Comparison of ENCODE assay signal across 9 mouse cellular contexts in the genomic region with DNA sequence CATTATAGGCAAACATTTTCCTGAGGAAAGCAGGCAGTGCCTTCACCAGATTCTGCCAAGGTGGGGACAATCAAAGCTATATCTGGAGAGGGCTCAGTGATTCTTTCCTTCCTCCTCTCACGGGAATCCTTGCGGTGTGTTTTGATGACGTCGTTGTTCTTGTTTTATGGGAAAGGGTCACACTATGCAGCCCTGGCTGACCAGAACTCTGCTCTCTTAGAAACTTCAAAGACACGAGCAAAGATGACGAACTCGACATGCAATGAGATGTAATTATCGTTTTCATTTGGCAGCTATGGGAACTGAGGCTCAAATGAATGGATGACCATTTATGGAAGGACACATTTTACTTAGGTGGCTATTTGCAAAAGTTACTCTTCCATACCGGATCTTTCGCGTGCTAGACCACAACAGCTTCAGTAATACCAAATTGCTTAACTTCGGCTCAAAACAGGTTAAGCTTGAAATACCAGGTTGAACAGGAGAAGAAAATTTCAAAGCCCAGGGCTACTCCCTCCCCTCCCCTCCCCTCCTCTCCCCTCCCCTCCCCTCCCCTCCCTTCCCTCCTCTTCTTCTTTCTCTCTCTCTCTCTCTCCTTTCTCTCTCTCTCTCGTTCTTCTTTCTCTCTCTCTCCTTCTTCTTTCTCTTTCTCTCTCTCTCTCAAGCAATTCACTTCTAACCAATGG. TPM values are rescaled to one million over a fixed set of nuclear protein-coding genes. Genes with fewer than 3 reads are reported as not detected.
DNase-seq lines count a peak whose midpoint lies in the region; ATAC-seq and TF ChIP-seq lines count a peak whose summit lies in the region.
"Had no signal": no experiment of that assay in that cellular context is flagged by ENCODE, and none has a peak within 500 bp of the region (broad histone marks: within the 10 kb centered on the region; RNA-seq: fewer than 3 reads in every experiment).

No protein-coding gene starts in this region.

- TF ChIP-seq POLR2A in ES-Bruce4 (IDR thresholded peaks at IDR 0.05; ENCODE audit: insufficient read depth, low read length) = no peak

- no peaks in the 10 kb centered on the region for H3K9me3 ChIP-seq in hindbrain, embryonic 12.5 days (replicated peaks)
- no peaks in the 10 kb centered on the region for H3K9me3 ChIP-seq in hindbrain, embryonic 11.5 days (ENCODE audit: control insufficient read depth, low read length)
- H3K9me3 ChIP-seq in ES-Bruce4 (replicated peaks; ENCODE audit: control insufficient read depth, insufficient read depth, low read length, poor library complexity, severe bottlenecking) = no peaks in the 10 kb centered on the region
- no peaks in the 10 kb centered on the region for H3K9me3 ChIP-seq in liver, embryonic 14.5 days (ENCODE audit: control insufficient read depth, low read length)

- H3K36me3 ChIP-seq in hindbrain, embryonic 12.5 days = peaks cover 20% of the 10 kb centered on the region
- peaks cover 3% of the 10 kb centered on the region; the same call in 1 of the 2 replicates for H3K36me3 ChIP-seq in hindbrain, embryonic 11.5 days (ENCODE audit: control insufficient read depth, insufficient read depth, low read length)
- H3K36me3 ChIP-seq in ES-Bruce4 (ENCODE audit: control insufficient read depth, insufficient read depth, low read length, poor library complexity, severe bottlenecking) = no peaks in the 10 kb centered on the region; the same call in 1 of the 2 replicates
- peaks cover 12% of the 10 kb centered on the region for H3K36me3 ChIP-seq in liver, embryonic 14.5 days (replicated peaks; ENCODE audit: control insufficient read depth, insufficient read depth, low read depth)

- no peak for DNase-seq in hindbrain, embryonic 11.5 days (ENCODE audit: low spot score)
- peak; percentile 40 for DNase-seq in fat pad, adult 2 months (ENCODE audit: extremely low read depth, low read depth, low spot score)
- no peak for DNase-seq in liver, embryonic 14.5 days (ENCODE audit: low read depth in 3 of 3, low spot score in 3 of 3)
- DNase-seq in spleen, adult 18-20 months = no peak
- DNase-seq in ovary, postnatal 36 days (ENCODE audit: low spot score) = no peak
- DNase-seq in urinary bladder, adult 18-20 months (ENCODE audit: low spot score in 2 of 2) = no peak
- DNase-seq: cerebellum, postnatal 14 days had no signal

- no peaks in the 10 kb centered on the region for H3K27me3 ChIP-seq in hindbrain, embryonic 12.5 days
- no peaks in the 10 kb centered on the region for H3K27me3 ChIP-seq in hindbrain, embryonic 11.5 days (ENCODE audit: control insufficient read depth, insufficient read depth, low read length)
- H3K27me3 ChIP-seq in ES-Bruce4 (ENCODE audit: control insufficient read depth, insufficient read depth, low read length, poor library complexity, severe bottlenecking) = no peaks in the 10 kb centered on the region
- no peaks in the 10 kb centered on the region for H3K27me3 ChIP-seq in liver, embryonic 14.5 days (ENCODE audit: control insufficient read depth, insufficient read depth, low read length)

- no peak for TF ChIP-seq CTCF in ES-Bruce4 (IDR thresholded peaks at IDR 0.05; ENCODE audit: low read depth, low read length)
- TF ChIP-seq CTCF in liver, embryonic 14.5 days (IDR thresholded peaks at IDR 0.05; ENCODE audit: low read depth) = no peak

- H3K27ac ChIP-seq in hindbrain, embryonic 12.5 days = no peak overlapping the region
- no peak overlapping the region for H3K27ac ChIP-seq in hindbrain, embryonic 11.5 days (ENCODE audit: low read depth, low read length)
- peak overlapping the region; percentile 76 for H3K27ac ChIP-seq in ES-Bruce4 (ENCODE audit: insufficient read depth, low read length)
- peak overlapping the region; percentile 93 for H3K27ac ChIP-seq in liver, embryonic 14.5 days

- H3K4me2 ChIP-seq in hindbrain, embryonic 12.5 days (replicated peaks) = peak overlapping the region; percentile 11; the same call in 1 of the 2 replicates
- no peak overlapping the region for H3K4me2 ChIP-seq in hindbrain, embryonic 11.5 days (replicated peaks; ENCODE audit: low read depth, low read length)
- H3K4me2 ChIP-seq in liver, embryonic 14.5 days (ENCODE audit: low read depth) = peak overlapping the region; percentile 73

- H3K4me1 ChIP-seq in hindbrain, embryonic 12.5 days = no peaks in the 10 kb centered on the region
- no peaks in the 10 kb centered on the region for H3K4me1 ChIP-seq in hindbrain, embryonic 11.5 days (replicated peaks; ENCODE audit: control insufficient read depth, insufficient read depth, low read length)
- no peaks in the 10 kb centered on the region for H3K4me1 ChIP-seq in ES-Bruce4 (ENCODE audit: control insufficient read depth, insufficient read depth, low read length)
- peaks cover 16 to 20% of the 10 kb centered on the region in 2 experiments for H3K4me1 ChIP-seq in liver, embryonic 14.5 days (replicated peaks; ENCODE audit: control insufficient read depth in 2 of 2, insufficient read depth in 2 of 2, low read length in 1 of 2)

- H3K4me3 ChIP-seq in hindbrain, embryonic 12.5 days = no peak overlapping the region
- H3K4me3 ChIP-seq in hindbrain, embryonic 11.5 days (ENCODE audit: low read depth, low read length) = no peak overlapping the region
- no peak overlapping the region for H3K4me3 ChIP-seq in ES-Bruce4 (ENCODE audit: low read depth, low read length)
- peak overlapping the region; percentile 41 to 45 for H3K4me3 ChIP-seq in liver, embryonic 14.5 days (ENCODE audit: insufficient read depth in 1 of 2, low read depth in 2 of 2, low read length in 2 of 2)

- H3K9ac ChIP-seq in hindbrain, embryonic 12.5 days = no peak overlapping the region
- no peak overlapping the region for H3K9ac ChIP-seq in hindbrain, embryonic 11.5 days (ENCODE audit: low read depth, low read length)
- H3K9ac ChIP-seq in ES-Bruce4 (ENCODE audit: low read depth, poor library complexity, severe bottlenecking) = peak overlapping the region; percentile 43; the same call in 1 of the 2 replicates
- H3K9ac ChIP-seq in liver, embryonic 14.5 days (replicated peaks) = peak overlapping the region; percentile 49

- WGBS in hindbrain, embryonic 12.5 days = 32% methylated on average over 12 of the region's 13 CpGs
- WGBS in hindbrain, embryonic 11.5 days = 37% methylated on average over 12 of the region's 13 CpGs
- 11% methylated on average over 13 of the region's 13 CpGs for WGBS in liver, embryonic 14.5 days (ENCODE audit: insufficient replicate concordance)

- ATAC-seq in hindbrain, embryonic 12.5 days (ENCODE audit: low FRiP score) = no peak
- no peak for ATAC-seq in hindbrain, embryonic 11.5 days (ENCODE audit: low FRiP score)
- ATAC-seq in liver, embryonic 14.5 days (ENCODE audit: insufficient read depth) = peak; percentile 49; the same call in 1 of the 2 replicates

- no peak for TF ChIP-seq EP300 in ES-Bruce4 (IDR thresholded peaks at IDR 0.05; ENCODE audit: insufficient read depth, low read depth, low read length)
- TF ChIP-seq EP300 in liver, embryonic 14.5 days (IDR thresholded peaks at IDR 0.05; ENCODE audit: low read depth) = no peak

RNA-seq across cellular contexts. Expression of a gene that starts 14.8 kb away (rescaled TPM):
- 30.8 and 32.5 TPM in 2 replicates for polyA plus RNA-seq in hindbrain, embryonic 12.5 days (2016; fragmentation: Nextera tagmentation; extraction: Ambion mirVana)
- polyA plus RNA-seq in hindbrain, embryonic 11.5 days (2014; fragmentation: Nextera tagmentation; extraction: Ambion mirVana) = 23.5 and 25.1 TPM in 2 replicates
- polyA plus RNA-seq in ES-Bruce4 (2011; ENCODE audit: insufficient read depth, insufficient read length, low read depth, missing spikeins) = 12.0 and 14.1 TPM in 2 replicates
- 2.8 and 4.5 TPM in 2 replicates for polyA plus RNA-seq in liver, embryonic 14.5 days (2012; rRNA removed)
- 11.7 and 12.4 TPM in 2 replicates for polyA plus RNA-seq in liver, embryonic 14.5 days (2014; fragmentation: Nextera tagmentation; extraction: Ambion mirVana)

RNA-seq across cellular contexts. Expression of a gene that starts 19.0 kb away (rescaled TPM):
- 8.5 and 8.9 TPM in 2 replicates for polyA plus RNA-seq in hindbrain, embryonic 12.5 days (2016; fragmentation: Nextera tagmentation; extraction: Ambion mirVana)
- 5.1 and 5.7 TPM in 2 replicates for polyA plus RNA-seq in hindbrain, embryonic 11.5 days (2014; fragmentation: Nextera tagmentation; extraction: Ambion mirVana)
- 0.55 TPM in 1 of 2 replicates, not detected in the other for polyA plus RNA-seq in ES-Bruce4 (2011; ENCODE audit: insufficient read depth, insufficient read length, low read depth, missing spikeins)
- polyA plus RNA-seq in liver, embryonic 14.5 days (2012; rRNA removed) = 0.77 and 1.1 TPM in 2 replicates
- polyA plus RNA-seq in liver, embryonic 14.5 days (2014; fragmentation: Nextera tagmentation; extraction: Ambion mirVana) = 0.40 and 0.55 TPM in 2 replicates

RNA-seq across cellular contexts. Expression of a gene that starts 26.1 kb away (rescaled TPM):
- 0.35 and 0.39 TPM in 2 replicates for polyA plus RNA-seq in hindbrain, embryonic 12.5 days (2016; fragmentation: Nextera tagmentation; extraction: Ambion mirVana)
- 0.42 and 0.56 TPM in 2 replicates for polyA plus RNA-seq in hindbrain, embryonic 11.5 days (2014; fragmentation: Nextera tagmentation; extraction: Ambion mirVana)
- polyA plus RNA-seq in ES-Bruce4 (2011; ENCODE audit: insufficient read depth, insufficient read length, low read depth, missing spikeins) = not detected in 2 replicates
- polyA plus RNA-seq in liver, embryonic 14.5 days (2012; rRNA removed) = not detected in 2 replicates
- not detected in 2 replicates for polyA plus RNA-seq in liver, embryonic 14.5 days (2014; fragmentation: Nextera tagmentation; extraction: Ambion mirVana)

RNA-seq across cellular contexts. Expression of a gene that starts 27.5 kb away (rescaled TPM):
- 18.3 TPM in 2 replicates for polyA plus RNA-seq in hindbrain, embryonic 12.5 days (2016; fragmentation: Nextera tagmentation; extraction: Ambion mirVana)
- polyA plus RNA-seq in hindbrain, embryonic 11.5 days (2014; fragmentation: Nextera tagmentation; extraction: Ambion mirVana) = 18.3 and 20.4 TPM in 2 replicates
- 16.8 and 17.2 TPM in 2 replicates for polyA plus RNA-seq in ES-Bruce4 (2011; ENCODE audit: insufficient read depth, insufficient read length, low read depth, missing spikeins)
- 5.6 and 6.4 TPM in 2 replicates for polyA plus RNA-seq in liver, embryonic 14.5 days (2012; rRNA removed)
- 7.1 TPM in 2 replicates for polyA plus RNA-seq in liver, embryonic 14.5 days (2014; fragmentation: Nextera tagmentation; extraction: Ambion mirVana)

RNA-seq across cellular contexts. Expression of a gene that starts 29.4 kb away (rescaled TPM):
- 0.31 and 0.66 TPM in 2 replicates for polyA plus RNA-seq in hindbrain, embryonic 12.5 days (2016; fragmentation: Nextera tagmentation; extraction: Ambion mirVana)
- polyA plus RNA-seq in hindbrain, embryonic 11.5 days (2014; fragmentation: Nextera tagmentation; extraction: Ambion mirVana) = 0.20 and 0.32 TPM in 2 replicates
- not detected in 2 replicates for polyA plus RNA-seq in ES-Bruce4 (2011; ENCODE audit: insufficient read depth, insufficient read length, low read depth, missing spikeins)
- not detected in 2 replicates for polyA plus RNA-seq in liver, embryonic 14.5 days (2012; rRNA removed)
- polyA plus RNA-seq in liver, embryonic 14.5 days (2014; fragmentation: Nextera tagmentation; extraction: Ambion mirVana) = not detected in 2 replicates

Comparison
In these comparisons a context has a peak if more than half of its experiments do, and no peak if none do; other contexts are left out.
1. H3K27ac ChIP-seq: peak in ES-Bruce4 (single experiment) and liver, embryonic 14.5 days (single experiment); none in hindbrain, embryonic 12.5 days (single experiment) and hindbrain, embryonic 11.5 days (single experiment).
2. H3K4me3 ChIP-seq: peak in liver, embryonic 14.5 days (2 of 2); none in hindbrain, embryonic 12.5 days (single experiment), hindbrain, embryonic 11.5 days (single experiment) and ES-Bruce4 (single experiment).
3. H3K9ac ChIP-seq: peak in ES-Bruce4 (single experiment) and liver, embryonic 14.5 days (single experiment); none in hindbrain, embryonic 12.5 days (single experiment) and hindbrain, embryonic 11.5 days (single experiment).